Mouse (Mus musculus) brain, embryonic 14.5 days (tissue): ENCODE measurements at regions not wholly inside any gene's neighbourhood (a gene's known extent, or its start where the extent isn't known, plus 50 kb on each side); places are given as distances from the start of the nearest gene placed in this dataset.

Source experiments
- DNase-seq: peaks from one replicate; pipeline ENCODE4 v3.0.0-alpha.2; 2011; ENCODE audit warnings: low read depth
- CTCF ChIP-seq: fragments of 200-500 bp; IDR thresholded peaks from 2 replicates; pipeline ENCODE4 v1.5.1; 2012; ENCODE audit warnings: inconsistent platforms, mild to moderate bottlenecking, moderate library complexity, borderline replicate concordance; ENCODE audit not compliant: insufficient read depth, insufficient read length; ENCODE audit errors: extremely low read depth
- POLR2A ChIP-seq: fragments of 200-500 bp; IDR thresholded peaks from 2 replicates; pipeline ENCODE4 v1.6.1; 2012; ENCODE audit warnings: mild to moderate bottlenecking, inconsistent platforms, borderline replicate concordance; ENCODE audit not compliant: poor library complexity, insufficient read depth, insufficient read length, severe bottlenecking; ENCODE audit errors: extremely low read depth

DNA sequence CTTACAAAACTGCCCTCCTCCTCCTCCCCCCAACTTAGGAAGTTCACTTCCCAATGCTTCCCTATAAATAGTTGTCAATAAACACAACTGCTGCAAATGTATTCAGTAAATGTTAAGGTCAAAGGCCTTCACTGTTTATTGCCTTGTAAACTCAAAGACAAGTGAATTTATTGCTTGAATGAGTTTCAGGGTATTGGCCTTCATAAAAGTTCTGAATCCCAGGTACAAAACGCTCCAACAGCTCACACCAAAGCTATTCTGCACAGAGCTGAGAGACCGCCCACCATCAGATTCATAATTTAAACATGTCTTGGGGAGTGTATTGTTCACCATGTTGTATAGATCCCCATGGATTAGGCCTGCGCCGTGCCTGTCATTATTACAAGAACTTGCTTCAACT lies 53.9 kb upstream of the Cdkn3 start:
- DNase-seq: no peak
- no peak for TF ChIP-seq CTCF
- TF ChIP-seq POLR2A: no peak

DNA sequence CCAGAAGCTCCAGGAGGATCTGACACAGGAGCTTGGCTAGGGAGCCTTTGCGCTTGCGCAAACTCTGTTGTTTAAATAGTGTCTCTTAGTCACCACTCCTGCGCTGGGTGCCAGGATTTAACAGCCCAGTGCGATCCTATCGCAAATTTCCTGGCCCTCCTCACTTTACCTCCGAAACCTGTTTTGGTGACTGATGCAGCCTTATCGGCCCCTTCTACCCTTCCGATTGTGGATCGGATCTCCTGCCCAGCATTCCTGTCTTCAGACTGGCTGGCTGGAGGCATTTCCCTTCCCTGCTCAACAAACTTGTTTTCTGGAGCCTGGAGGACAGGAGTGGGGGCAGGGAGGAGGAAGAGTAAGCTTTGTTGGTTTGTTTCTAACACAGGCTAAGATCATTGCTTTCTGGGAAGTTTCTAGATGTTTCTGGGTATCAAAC lies 56.0 kb upstream of the Cdkn3 start:
- DNase-seq: no peak
- TF ChIP-seq POLR2A (no peak), CTCF (no peak)

DNA sequence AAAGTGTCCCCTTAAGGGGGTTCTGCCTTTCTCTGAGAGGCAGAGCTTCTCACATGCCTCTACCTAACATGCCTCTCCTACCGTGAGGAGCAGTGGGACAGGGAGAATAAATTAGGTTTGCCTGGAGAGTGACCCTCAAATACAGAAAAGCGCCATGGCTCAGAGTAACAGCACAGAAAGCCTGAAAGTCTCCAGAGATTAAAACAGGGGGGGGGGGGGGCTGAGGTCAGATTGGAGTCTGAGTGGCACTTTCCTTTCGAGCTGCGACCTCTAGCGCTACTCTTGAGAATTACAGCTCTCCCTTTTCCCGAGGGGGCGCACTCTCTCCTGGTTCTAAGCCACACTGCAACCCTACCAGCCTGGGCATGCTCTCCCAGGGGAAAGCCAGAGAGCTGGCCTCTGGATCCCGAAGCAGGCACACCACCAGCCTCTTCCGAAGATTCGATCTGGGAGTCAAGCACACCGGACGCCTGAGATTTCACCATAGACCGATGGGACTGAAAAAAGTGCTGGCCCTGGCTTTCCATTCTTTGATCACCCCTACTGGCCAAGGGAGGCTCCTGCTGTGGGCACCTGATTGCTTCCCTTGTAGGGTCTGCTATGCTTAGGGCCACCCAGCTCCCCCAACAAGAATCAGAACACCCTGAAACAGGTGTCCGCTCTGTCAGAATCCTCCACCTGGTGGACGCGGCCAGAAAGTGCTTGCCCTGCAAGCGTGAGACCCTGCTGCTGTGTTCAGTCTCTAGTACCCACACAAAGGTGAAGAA lies 57.5 kb upstream of the Cdkn3 start:
- peak; percentile 32 for DNase-seq
- TF ChIP-seq POLR2A (no peak), CTCF (peak; percentile 75)

DNA sequence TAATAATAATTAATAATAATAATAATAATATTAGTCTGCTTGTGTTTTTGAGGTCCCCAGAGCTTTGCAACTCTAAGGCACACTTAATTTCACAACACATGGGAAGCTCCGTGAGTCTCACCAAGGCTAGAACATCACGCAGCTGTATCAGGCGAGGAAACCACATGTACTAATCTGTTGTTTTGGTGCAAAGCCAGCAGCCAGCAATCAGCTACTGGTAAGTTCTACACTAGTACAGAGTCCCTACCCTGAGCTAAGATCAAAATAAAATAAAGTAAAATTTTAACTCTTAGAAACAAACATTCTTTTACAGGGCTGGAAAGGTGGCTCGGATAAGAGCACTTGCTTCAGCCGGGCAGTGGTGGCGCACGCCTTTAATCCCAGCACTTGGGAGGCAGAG lies 67.8 kb upstream of the Cdkn3 start:
- TF ChIP-seq POLR2A (no peak), CTCF (no peak)
- no peak for DNase-seq

DNA sequence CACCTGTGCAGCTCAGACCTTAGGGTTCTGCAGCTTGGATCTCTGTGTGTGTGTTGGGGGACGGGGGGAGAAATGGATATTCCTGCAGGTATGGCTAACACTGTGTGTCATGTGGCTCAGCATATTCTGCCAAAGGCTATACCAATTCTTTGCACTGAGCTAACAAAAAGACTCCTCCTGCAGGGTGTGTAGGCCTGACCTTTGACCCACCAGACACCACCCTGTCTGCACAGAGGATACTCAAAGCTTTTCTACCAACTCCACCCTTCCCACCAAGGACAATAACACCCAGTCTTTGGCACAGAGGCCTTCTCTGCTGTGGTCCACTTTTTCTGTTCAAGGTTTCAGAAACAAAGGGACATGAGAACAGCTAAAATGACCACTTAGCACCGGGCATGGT lies 68.3 kb upstream of the Cdkn3 start:
- TF ChIP-seq POLR2A: no peak
- TF ChIP-seq CTCF: no peak
- no peak for DNase-seq

DNA sequence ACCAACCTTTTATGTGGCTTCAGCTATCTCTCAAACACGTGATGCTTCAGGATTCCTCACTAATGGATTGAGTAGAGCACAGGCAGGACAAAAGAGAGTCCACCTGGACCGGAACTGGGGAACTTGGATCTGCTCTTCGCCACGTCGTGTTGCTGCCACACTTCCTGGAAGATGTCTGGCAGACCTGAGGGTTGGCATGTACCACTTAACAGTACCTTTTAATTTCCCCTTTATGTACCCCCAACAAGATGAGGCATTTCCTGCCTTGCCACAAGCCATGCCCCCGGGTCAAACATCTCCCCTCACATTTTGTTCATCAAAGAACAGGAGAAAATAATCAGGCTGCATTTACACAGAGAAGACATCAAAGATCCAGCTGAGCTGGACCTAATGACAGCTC lies 77.6 kb upstream of the Cdkn3 start:
- DNase-seq: no peak
- TF ChIP-seq CTCF: no peak
- no peak for TF ChIP-seq POLR2A

DNA sequence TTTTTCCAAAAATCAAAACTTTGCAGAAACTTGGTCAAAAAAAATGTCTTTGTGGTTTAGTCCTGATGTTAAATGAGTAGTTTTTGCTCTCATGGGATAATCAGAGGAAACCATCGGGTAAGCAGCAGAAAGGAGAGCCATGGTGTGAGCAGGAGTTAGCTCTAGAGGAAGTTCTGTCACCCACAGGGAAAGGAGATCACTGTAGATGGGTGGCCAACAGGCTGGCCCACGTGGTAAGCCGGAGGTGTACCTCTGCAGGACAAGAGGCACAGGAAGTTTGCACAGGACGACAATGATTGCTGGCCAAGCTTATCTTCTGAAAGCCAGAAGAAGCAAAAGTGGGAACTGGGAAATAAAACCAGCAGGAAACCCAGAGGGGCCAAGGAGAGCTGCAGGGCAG lies 81.4 kb upstream of the Cdkn3 start:
- DNase-seq: no peak
- no peak for TF ChIP-seq CTCF
- no peak for TF ChIP-seq POLR2A

DNA sequence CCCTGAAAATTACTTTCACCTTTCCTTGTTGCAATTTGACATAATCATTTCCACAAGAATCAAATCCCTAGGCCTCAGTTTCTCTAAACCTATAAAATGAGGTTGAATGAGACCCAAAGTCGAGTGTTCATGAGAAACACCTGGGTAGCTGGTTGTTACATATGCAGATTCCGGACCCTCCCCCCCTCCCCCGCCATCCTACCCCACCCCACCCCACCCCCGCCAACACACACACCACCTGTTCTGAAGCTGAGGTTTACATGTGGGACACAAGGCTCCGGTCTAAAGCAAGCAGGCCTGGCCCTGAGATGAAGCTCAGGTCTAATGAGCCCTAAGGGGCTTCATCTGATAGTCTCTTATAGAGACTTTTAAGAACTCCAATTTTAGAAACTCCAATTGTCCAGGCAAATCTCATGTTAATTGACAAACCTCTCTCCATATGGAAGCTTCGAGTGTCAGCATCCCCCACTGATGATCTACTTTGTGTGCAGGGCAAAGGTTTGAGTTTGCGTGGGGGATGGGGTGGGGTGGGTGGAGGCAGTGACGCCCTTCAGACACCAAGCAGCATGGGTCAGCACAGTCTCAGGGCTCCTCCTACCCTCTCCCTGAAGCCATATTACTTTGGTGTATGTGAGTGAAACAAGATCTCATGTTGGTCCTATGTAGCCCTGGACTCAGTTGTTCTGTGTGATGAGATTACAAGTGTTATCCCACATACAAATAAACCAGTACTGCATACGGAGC lies 88.7 kb upstream of the Cdkn3 start:
- no peak for TF ChIP-seq CTCF
- no peak for TF ChIP-seq POLR2A
- DNase-seq: no peak

DNA sequence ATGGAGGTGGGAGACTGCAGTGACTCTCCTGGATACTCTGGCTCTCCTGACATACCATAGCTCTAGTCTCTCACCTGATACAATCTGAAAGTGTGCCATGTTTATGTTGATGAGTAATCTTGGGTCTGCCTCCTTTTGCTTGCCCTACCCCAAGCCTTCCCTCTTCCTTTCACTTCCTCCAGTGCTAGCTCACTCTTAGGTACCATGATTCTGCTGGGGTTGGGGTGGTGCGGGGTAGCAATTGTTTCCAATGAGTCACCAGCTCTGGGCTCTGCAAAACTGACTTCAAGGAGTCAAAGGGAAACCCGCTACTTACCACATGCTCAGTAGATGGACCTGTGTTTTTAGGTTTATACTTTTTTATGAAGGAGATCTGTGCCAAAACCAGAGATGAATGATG lies 89.3 kb upstream of the Cdkn3 start:
- no peak for TF ChIP-seq POLR2A
- no peak for TF ChIP-seq CTCF
- DNase-seq: no peak

DNA sequence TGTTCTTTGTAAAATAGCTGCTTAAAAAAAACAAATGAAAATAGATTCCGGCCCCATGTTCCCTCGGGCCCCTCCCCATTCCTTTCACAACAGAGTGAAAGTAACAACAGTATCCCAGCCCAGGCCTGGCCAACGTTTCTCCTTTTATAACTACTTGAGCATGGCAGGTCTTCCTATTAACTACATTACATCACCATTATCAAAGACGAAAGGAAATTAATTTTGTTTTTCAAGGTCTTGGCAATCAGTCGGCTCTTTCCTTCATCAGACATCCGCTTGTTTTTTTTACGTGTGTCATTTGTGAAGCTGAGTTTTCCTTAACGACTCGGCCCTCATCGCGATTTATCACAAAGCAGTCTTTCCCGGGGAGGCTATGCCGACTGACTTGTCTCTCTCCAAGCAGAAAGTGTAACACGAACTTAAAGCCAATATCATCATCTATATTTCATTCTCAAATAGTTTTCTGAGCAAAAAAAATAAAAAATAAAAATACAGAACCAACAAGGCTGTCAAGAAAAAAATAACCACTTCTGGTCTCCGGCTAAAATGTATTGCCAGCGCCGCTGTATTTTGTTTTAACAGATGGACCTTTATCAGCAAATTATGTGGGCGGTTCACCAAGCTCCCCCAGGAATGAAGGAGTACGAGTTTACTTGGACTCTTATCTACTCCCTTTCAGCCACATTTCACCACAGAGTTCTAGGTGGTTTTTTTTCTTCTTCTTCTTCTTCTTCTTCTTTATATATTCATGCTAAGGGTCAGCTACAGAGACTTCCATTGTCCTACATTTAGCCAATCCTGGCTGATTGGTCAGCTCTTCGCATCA lies 89.9 kb upstream of the Cdkn3 start:
- TF ChIP-seq CTCF: no peak
- TF ChIP-seq POLR2A: no peak
- DNase-seq: peak; percentile 15

DNA sequence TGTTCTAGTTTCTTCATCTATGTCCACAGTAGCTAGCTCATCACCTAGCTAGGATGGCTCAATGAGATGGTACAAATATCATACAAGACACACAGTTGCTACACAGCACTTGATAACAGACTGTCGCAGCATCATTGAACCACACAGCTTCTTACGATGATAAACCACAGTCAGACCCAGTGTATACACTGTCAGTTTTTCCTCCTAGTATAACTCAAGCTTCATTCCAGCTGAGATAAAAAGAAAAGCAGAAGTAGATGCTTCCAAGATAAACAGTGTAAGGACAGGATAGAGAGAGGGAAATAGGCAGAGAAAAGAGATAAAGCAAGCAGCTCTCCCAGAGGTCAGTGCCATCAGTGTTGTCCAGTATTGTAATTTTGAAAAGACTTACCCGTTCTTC lies 92.1 kb upstream of the Cdkn3 start:
- TF ChIP-seq CTCF (no peak), POLR2A (no peak)
- no peak for DNase-seq
